Mouse (Mus musculus) limb, embryonic 11.5 days (tissue): ENCODE measurements around the gene Bax. TPM values are rescaled to one million over a fixed set of nuclear protein-coding genes. Genes with fewer than 3 reads are reported as not detected.

Source experiments
- ATAC-seq: fragments of 200-750 bp; cut with Nextera tagmentation; 2 replicates; pipeline ENCODE4 v1.8.0; 2017; ENCODE audit warnings: low read depth; ENCODE audit not compliant: insufficient number of reproducible peaks, low FRiP score, low TSS enrichment
- DNase-seq: peaks from one replicate; pipeline ENCODE4 v3.0.0-alpha.2; 2015; ENCODE audit warnings: low spot score
- H3K27ac ChIP-seq: fragments of 300-500 bp; sonication (generic); replicated peaks from 2 replicates; pipeline ENCODE4 v1.5.1; 2014; ENCODE audit warnings: low read depth, mild to moderate bottlenecking, low read length
- H3K27me3 ChIP-seq: fragments of 300-500 bp; sonication (generic); 2 replicates; pipeline ENCODE4 v1.6.1; 2014; ENCODE audit warnings: mild to moderate bottlenecking, low read length, mixed read lengths; ENCODE audit not compliant: control insufficient read depth, insufficient read depth
- H3K36me3 ChIP-seq: fragments of 300-500 bp; sonication (generic); 2 replicates; pipeline ENCODE4 v1.6.1; 2014; ENCODE audit warnings: mild to moderate bottlenecking, low read length, moderate library complexity, mixed read lengths; ENCODE audit not compliant: control insufficient read depth, insufficient read depth
- H3K4me1 ChIP-seq: fragments of 300-500 bp; sonication (generic); 2 replicates; pipeline ENCODE4 v1.6.1; 2014; ENCODE audit warnings: low read length, mixed read lengths; ENCODE audit not compliant: control insufficient read depth, insufficient read depth
- H3K4me2 ChIP-seq: fragments of 300-500 bp; sonication (generic); 2 replicates; pipeline ENCODE4 v1.6.1; 2014; ENCODE audit warnings: low read depth, mild to moderate bottlenecking, moderate library complexity; ENCODE audit not compliant: severe bottlenecking
- H3K4me3 ChIP-seq: fragments of 300-500 bp; sonication (generic); 2 replicates; pipeline ENCODE4 v1.5.1; 2014; ENCODE audit warnings: low read depth, low read length
- H3K9ac ChIP-seq: fragments of 300-500 bp; sonication (generic); 2 replicates; pipeline ENCODE4 v1.6.1; 2014; ENCODE audit warnings: mild to moderate bottlenecking, low read length
- H3K9me3 ChIP-seq: fragments of 300-500 bp; sonication (generic); 2 replicates; pipeline ENCODE4 v1.6.1; 2016; ENCODE audit warnings: low read length; ENCODE audit not compliant: control insufficient read depth
- WGBS: fragments of 180-500 bp; shearing (Covaris S2); extraction: QIAGEN DNeasy Blood & Tissue Kit; methylation state at CpG from one replicate; pipeline ENCODE4 v1.1.7; 2014; 5-methylcytosine and 5-hydroxymethylcytosine counted together
- polyA plus RNA-seq: library from polyadenylated mRNA; unstranded; fragments of >200 nt; fragmentation: Nextera tagmentation; extraction: Ambion mirVana; gene quantifications from 2 replicates; pipeline ENCODE4 v1.2.1, GENCODE M21; 2014

The Bax gene
- 186 and 191 TPM in 2 replicates for polyA plus RNA-seq

GRCm38 (mm10) chr7:45466283-45467089, at the start of gene Bax:
Bax (minus strand) TSS chr7:45466898.
- peak; percentile 97 for DNase-seq
- Histone ChIP-seq H3K9ac (peak within 1 kb of the TSS; percentile 83), H3K4me1 (peaks cover 14% of the 10 kb centered on the region), H3K36me3 (peaks cover 10% of the 10 kb centered on the region), H3K9me3 (no peaks in the 10 kb centered on the region), H3K4me3 (peak within 1 kb of the TSS; percentile 90), H3K4me2 (peak within 1 kb of the TSS; percentile 94), H3K27ac (0 out of 2 replicates have a peak within 1 kb of the TSS, but pooled peaks have one; percentile 26), H3K27me3 (no peaks in the 10 kb centered on the region)
- peak; percentile 77 for ATAC-seq
- under 1% methylated on average over 56 of the region's 58 CpGs for WGBS

GRCm38 (mm10) chr7:45515436-45515835, 48.7 kb upstream of the Bax start:
- Histone ChIP-seq H3K4me2 (no peak overlapping the region), H3K27me3 (no peaks in the 10 kb centered on the region), H3K27ac (no peak overlapping the region), H3K9me3 (no peaks in the 10 kb centered on the region), H3K4me1 (no peaks in the 10 kb centered on the region), H3K9ac (no peak overlapping the region), H3K4me3 (no peak overlapping the region), H3K36me3 (no peaks in the 10 kb centered on the region)
- ATAC-seq = no peak
- peak; percentile 38 for DNase-seq
- WGBS = 24% methylated on average over 16 of the region's 16 CpGs

- Histone ChIP-seq H3K27ac (no peak overlapping the region), H3K9ac (no peak overlapping the region), H3K27me3 (no peaks in the 10 kb centered on the region), H3K9me3 (no peaks in the 10 kb centered on the region), H3K4me3 (no peak overlapping the region), H3K36me3 (no peaks in the 10 kb centered on the region), H3K4me2 (no peak overlapping the region), H3K4me1 (peaks cover 2% of the 10 kb centered on the region; the same call in 1 of the 2 replicates)
- DNase-seq = no peak
- WGBS = 84% methylated on average over 7 of the region's 7 CpGs
- ATAC-seq = no peak
These were observed 47.7 kb upstream of the Bax start for GRCm38 (mm10) chr7:45514411-45514810.

- Histone ChIP-seq H3K9ac (peak within 1 kb of the TSS; percentile 81), H3K36me3 (peaks cover 6% of the 10 kb centered on the region; the same call in 1 of the 2 replicates), H3K27me3 (no peaks in the 10 kb centered on the region), H3K4me1 (peaks cover 7% of the 10 kb centered on the region; the same call in 1 of the 2 replicates), H3K4me3 (peak within 1 kb of the TSS; percentile 71), H3K4me2 (peak within 1 kb of the TSS; percentile 97), H3K9me3 (no peaks in the 10 kb centered on the region), H3K27ac (peak within 1 kb of the TSS; percentile 85)
- DNase-seq (peak; percentile 93), ATAC-seq (peak; percentile 88)
- 1% methylated on average over 44 of the region's 44 CpGs for WGBS
These were observed 43.5 kb upstream of the Bax start, which contains the start of gene Nucb1 for GRCm38 (mm10) chr7:45509912-45510787. Nucb1 (minus strand) TSS chr7:45510406.

GRCm38 (mm10) chr7:45509181-45509882, 42.6 kb upstream of the Bax start:
- H3K27ac ChIP-seq = no peak overlapping the region
- WGBS = 38% methylated on average over 19 of the region's 19 CpGs
- peaks cover 7% of the 10 kb centered on the region; the same call in 1 of the 2 replicates for H3K4me1 ChIP-seq
- H3K9ac ChIP-seq = peak overlapping the region; percentile 81
- H3K9me3 ChIP-seq = no peaks in the 10 kb centered on the region
- ATAC-seq (no peak), DNase-seq (no peak)
- peaks cover 9% of the 10 kb centered on the region for H3K36me3 ChIP-seq
- peak overlapping the region; percentile 97 for H3K4me2 ChIP-seq
- H3K4me3 ChIP-seq = peak overlapping the region; percentile 71
- H3K27me3 ChIP-seq = no peaks in the 10 kb centered on the region

GRCm38 (mm10) chr7:45508561-45508960, 41.9 kb upstream of the Bax start:
- Histone ChIP-seq H3K9me3 (no peaks in the 10 kb centered on the region), H3K27me3 (no peaks in the 10 kb centered on the region), H3K4me2 (peak overlapping the region; percentile 97; the same call in 1 of the 2 replicates), H3K9ac (no peak overlapping the region), H3K4me3 (0 out of 2 replicates have a peak overlapping the region, but pooled peaks have one; percentile 71), H3K36me3 (peaks cover 9% of the 10 kb centered on the region), H3K4me1 (peaks cover 7% of the 10 kb centered on the region; the same call in 1 of the 2 replicates), H3K27ac (no peak overlapping the region)
- 86% methylated on average over 6 of the region's 6 CpGs for WGBS
- ATAC-seq (no peak), DNase-seq (no peak)

GRCm38 (mm10) chr7:45507583-45507982, 40.9 kb upstream of the Bax start:
- Histone ChIP-seq H3K4me3 (no peak overlapping the region), H3K9ac (no peak overlapping the region), H3K4me1 (peaks cover 7% of the 10 kb centered on the region; the same call in 1 of the 2 replicates), H3K27me3 (no peaks in the 10 kb centered on the region), H3K9me3 (no peaks in the 10 kb centered on the region), H3K4me2 (no peak overlapping the region), H3K36me3 (peaks cover 9% of the 10 kb centered on the region), H3K27ac (no peak overlapping the region)
- WGBS = 90% methylated on average over 6 of the region's 6 CpGs
- DNase-seq (no peak), ATAC-seq (no peak)
